Mouse (Mus musculus): Measurements from ENCODE around the gene Gadd45gip1. TPM values are rescaled to one million over a fixed set of nuclear protein-coding genes. Genes with fewer than 3 reads are reported as not detected.

The Gadd45gip1 gene
- polyA plus RNA-seq, 1 experiment = 19.5 TPM

- Histone ChIP-seq H3K27ac (ENCODE audit: insufficient read depth, low read length) (no peak overlapping the region), H3K27me3 (ENCODE audit: control insufficient read depth, insufficient read depth, low read length, poor library complexity, severe bottlenecking) (peaks cover 17% of the 10 kb centered on the region), H3K4me3 (ENCODE audit: low read depth, low read length) (no peak overlapping the region), H3K36me3 (ENCODE audit: control insufficient read depth, insufficient read depth, low read length, poor library complexity, severe bottlenecking) (no peaks in the 10 kb centered on the region), H3K9me3 (replicated peaks; ENCODE audit: control insufficient read depth, insufficient read depth, low read length, poor library complexity, severe bottlenecking) (no peaks in the 10 kb centered on the region), H3K9ac (ENCODE audit: low read depth, poor library complexity, severe bottlenecking) (no peak overlapping the region), H3K4me1 (ENCODE audit: control insufficient read depth, insufficient read depth, low read length) (no peaks in the 10 kb centered on the region)
- TF ChIP-seq EP300 (IDR thresholded peaks at IDR 0.05; ENCODE audit: insufficient read depth, low read depth, low read length) (no peak), POLR2A (IDR thresholded peaks at IDR 0.05; ENCODE audit: insufficient read depth, low read length) (no peak), CTCF (IDR thresholded peaks at IDR 0.05; ENCODE audit: low read depth, low read length) (no peak)
Observed at GRCm38 (mm10) chr8:84788896-84789295, 42.4 kb upstream of the Gadd45gip1 start.

- H3K27me3 ChIP-seq (ENCODE audit: control insufficient read depth, insufficient read depth, low read length, poor library complexity, severe bottlenecking) = peaks cover 13% of the 10 kb centered on the region
- TF ChIP-seq POLR2A (IDR thresholded peaks at IDR 0.05; ENCODE audit: insufficient read depth, low read length) (no peak), EP300 (IDR thresholded peaks at IDR 0.05; ENCODE audit: insufficient read depth, low read depth, low read length) (no peak), CTCF (IDR thresholded peaks at IDR 0.05; ENCODE audit: low read depth, low read length) (no peak)
- H3K27ac ChIP-seq (ENCODE audit: insufficient read depth, low read length) = no peak overlapping the region
- H3K9me3 ChIP-seq (replicated peaks; ENCODE audit: control insufficient read depth, insufficient read depth, low read length, poor library complexity, severe bottlenecking) = no peaks in the 10 kb centered on the region
- no peak overlapping the region for H3K9ac ChIP-seq (ENCODE audit: low read depth, poor library complexity, severe bottlenecking)
- no peak overlapping the region for H3K4me3 ChIP-seq (ENCODE audit: low read depth, low read length)
- no peaks in the 10 kb centered on the region for H3K36me3 ChIP-seq (ENCODE audit: control insufficient read depth, insufficient read depth, low read length, poor library complexity, severe bottlenecking)
- no peaks in the 10 kb centered on the region for H3K4me1 ChIP-seq (ENCODE audit: control insufficient read depth, insufficient read depth, low read length)
Observed at GRCm38 (mm10) chr8:84789345-84789744, 42.0 kb upstream of the Gadd45gip1 start.

DNA sequence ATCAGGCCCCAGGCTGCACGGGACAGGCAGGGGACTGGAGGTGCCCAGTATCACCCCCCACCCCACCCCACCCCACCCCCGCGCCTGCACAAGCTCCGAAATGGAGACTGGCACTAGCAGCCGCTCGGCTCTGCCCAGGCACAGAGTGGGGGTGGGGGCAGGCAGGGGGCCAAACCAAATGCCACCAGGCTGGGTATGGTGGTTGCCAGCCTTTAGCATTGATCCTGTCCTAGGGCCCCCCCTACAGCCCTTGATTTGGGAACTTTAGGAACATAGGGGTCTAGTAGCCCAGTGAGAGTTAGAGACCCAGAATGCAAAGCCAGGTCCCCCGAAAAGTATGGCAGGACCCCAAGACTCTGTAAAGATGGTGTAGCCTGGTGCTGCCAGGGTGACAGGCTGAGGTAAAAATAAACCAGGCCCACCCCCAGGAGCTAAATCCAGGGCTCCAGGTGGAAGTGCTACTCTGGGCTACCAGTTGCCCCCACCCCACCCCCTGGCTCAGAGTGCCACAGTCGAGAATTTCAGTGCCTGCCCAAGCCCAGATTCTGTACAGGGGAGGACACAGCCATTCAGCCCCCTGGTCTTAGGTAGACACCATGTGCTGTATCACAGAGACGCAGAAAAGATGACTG lies 41.4 kb upstream of the Gadd45gip1 start:
- no peaks in the 10 kb centered on the region for H3K36me3 ChIP-seq (ENCODE audit: control insufficient read depth, insufficient read depth, low read length, poor library complexity, severe bottlenecking)
- TF ChIP-seq POLR2A (IDR thresholded peaks at IDR 0.05; ENCODE audit: insufficient read depth, low read length) (no peak), CTCF (IDR thresholded peaks at IDR 0.05; ENCODE audit: low read depth, low read length) (no peak), EP300 (IDR thresholded peaks at IDR 0.05; ENCODE audit: insufficient read depth, low read depth, low read length) (no peak)
- no peak overlapping the region for H3K4me3 ChIP-seq (ENCODE audit: low read depth, low read length)
- H3K4me1 ChIP-seq (ENCODE audit: control insufficient read depth, insufficient read depth, low read length) = no peaks in the 10 kb centered on the region
- H3K9ac ChIP-seq (ENCODE audit: low read depth, poor library complexity, severe bottlenecking) = no peak overlapping the region
- peaks cover 8% of the 10 kb centered on the region; the same call in 1 of the 2 replicates for H3K27me3 ChIP-seq (ENCODE audit: control insufficient read depth, insufficient read depth, low read length, poor library complexity, severe bottlenecking)
- H3K9me3 ChIP-seq (replicated peaks; ENCODE audit: control insufficient read depth, insufficient read depth, low read length, poor library complexity, severe bottlenecking) = no peaks in the 10 kb centered on the region
- H3K27ac ChIP-seq (ENCODE audit: insufficient read depth, low read length) = no peak overlapping the region

GRCm38 (mm10) chr8:84790537-84790936 lies 40.8 kb upstream of the Gadd45gip1 start:
- H3K4me3 ChIP-seq (ENCODE audit: low read depth, low read length) = no peak overlapping the region
- H3K4me1 ChIP-seq (ENCODE audit: control insufficient read depth, insufficient read depth, low read length) = no peaks in the 10 kb centered on the region
- H3K27me3 ChIP-seq (ENCODE audit: control insufficient read depth, insufficient read depth, low read length, poor library complexity, severe bottlenecking) = peaks cover 8% of the 10 kb centered on the region; the same call in 1 of the 2 replicates
- H3K36me3 ChIP-seq (ENCODE audit: control insufficient read depth, insufficient read depth, low read length, poor library complexity, severe bottlenecking) = no peaks in the 10 kb centered on the region
- no peak overlapping the region for H3K9ac ChIP-seq (ENCODE audit: low read depth, poor library complexity, severe bottlenecking)
- H3K9me3 ChIP-seq (replicated peaks; ENCODE audit: control insufficient read depth, insufficient read depth, low read length, poor library complexity, severe bottlenecking) = no peaks in the 10 kb centered on the region
- no peak for TF ChIP-seq CTCF (IDR thresholded peaks at IDR 0.05; ENCODE audit: low read depth, low read length)
- H3K27ac ChIP-seq (ENCODE audit: insufficient read depth, low read length) = no peak overlapping the region

- no peaks in the 10 kb centered on the region for H3K9me3 ChIP-seq (replicated peaks; ENCODE audit: control insufficient read depth, insufficient read depth, low read length, poor library complexity, severe bottlenecking)
- H3K4me1 ChIP-seq (ENCODE audit: control insufficient read depth, insufficient read depth, low read length) = no peaks in the 10 kb centered on the region
- no peak overlapping the region for H3K27ac ChIP-seq (ENCODE audit: insufficient read depth, low read length)
- no peak overlapping the region for H3K4me3 ChIP-seq (ENCODE audit: low read depth, low read length)
- H3K27me3 ChIP-seq (ENCODE audit: control insufficient read depth, insufficient read depth, low read length, poor library complexity, severe bottlenecking) = no peaks in the 10 kb centered on the region
- no peak overlapping the region for H3K9ac ChIP-seq (ENCODE audit: low read depth, poor library complexity, severe bottlenecking)
- TF ChIP-seq CTCF (IDR thresholded peaks at IDR 0.05; ENCODE audit: low read depth, low read length) = no peak
- no peak for TF ChIP-seq EP300 (IDR thresholded peaks at IDR 0.05; ENCODE audit: insufficient read depth, low read depth, low read length)
- TF ChIP-seq POLR2A (IDR thresholded peaks at IDR 0.05; ENCODE audit: insufficient read depth, low read length) = no peak
- H3K36me3 ChIP-seq (ENCODE audit: control insufficient read depth, insufficient read depth, low read length, poor library complexity, severe bottlenecking) = no peaks in the 10 kb centered on the region
Observed at GRCm38 (mm10) chr8:84792429-84792947, 38.8 kb upstream of the Gadd45gip1 start.

GRCm38 (mm10) chr8:84793134-84793533 lies 38.2 kb upstream of the Gadd45gip1 start:
- H3K4me1 ChIP-seq (ENCODE audit: control insufficient read depth, insufficient read depth, low read length) = no peaks in the 10 kb centered on the region
- H3K27me3 ChIP-seq (ENCODE audit: control insufficient read depth, insufficient read depth, low read length, poor library complexity, severe bottlenecking) = no peaks in the 10 kb centered on the region
- no peak overlapping the region for H3K27ac ChIP-seq (ENCODE audit: insufficient read depth, low read length)
- no peak overlapping the region for H3K4me3 ChIP-seq (ENCODE audit: low read depth, low read length)
- H3K36me3 ChIP-seq (ENCODE audit: control insufficient read depth, insufficient read depth, low read length, poor library complexity, severe bottlenecking) = no peaks in the 10 kb centered on the region
- TF ChIP-seq EP300 (IDR thresholded peaks at IDR 0.05; ENCODE audit: insufficient read depth, low read depth, low read length) = no peak
- no peak for TF ChIP-seq CTCF (IDR thresholded peaks at IDR 0.05; ENCODE audit: low read depth, low read length)
- TF ChIP-seq POLR2A (IDR thresholded peaks at IDR 0.05; ENCODE audit: insufficient read depth, low read length) = no peak
- H3K9me3 ChIP-seq (replicated peaks; ENCODE audit: control insufficient read depth, insufficient read depth, low read length, poor library complexity, severe bottlenecking) = no peaks in the 10 kb centered on the region
- no peak overlapping the region for H3K9ac ChIP-seq (ENCODE audit: low read depth, poor library complexity, severe bottlenecking)

Data from ES-Bruce4 (cell line).